Mouse (Mus musculus) urinary bladder, postnatal 4 days (tissue): ENCODE measurements around the gene Cmtm6.
"Not testable (repeated sequence)": the region's sequence is repeated elsewhere in the genome, so short reads cannot be mapped to it uniquely, and the experiment has no call there.

Experiments
- DNase-seq, 2 experiments: peaks; one replicate each; pipeline ENCODE4 v3.0.0; 2021 to 2022; ENCODE audit warnings: low spot score in 2 of 2

Cmtm6 gene

GRCm38 (mm10) chr9:114731011-114731755, at the start of gene Cmtm6:
TSS of gene Cmtm6 (plus strand) at chr9:114731116.
- peak; percentile 97 to 99 for DNase-seq

- no peak for DNase-seq
Measured at GRCm38 (mm10) chr9:114682193-114682592, 48.7 kb upstream of the Cmtm6 start.

- DNase-seq, result no peak
Measured at GRCm38 (mm10) chr9:114686245-114686644, 44.7 kb upstream of the Cmtm6 start.

- no peak for DNase-seq
Measured at GRCm38 (mm10) chr9:114687639-114688038, 43.3 kb upstream of the Cmtm6 start.

- DNase-seq, result peak; percentile 96 to 97
Measured at GRCm38 (mm10) chr9:114688252-114688952, 42.5 kb upstream of the Cmtm6 start, which contains the start of gene Dync1li1. TSS of gene Dync1li1 (plus strand) at chr9:114688790.

- DNase-seq, result peak in 1 of 2 experiments; percentile 47
Measured at GRCm38 (mm10) chr9:114688953-114689407, 41.9 kb upstream of the Cmtm6 start.

- no peak for DNase-seq
Measured at GRCm38 (mm10) chr9:114690119-114690601, 40.8 kb upstream of the Cmtm6 start.

GRCm38 (mm10) chr9:114691112-114691511, 39.8 kb upstream of the Cmtm6 start:
- no peak for DNase-seq

- not testable (repeated sequence) for DNase-seq
Measured at GRCm38 (mm10) chr9:114695662-114696061, 35.3 kb upstream of the Cmtm6 start.

- no peak for DNase-seq
Measured at GRCm38 (mm10) chr9:114697072-114697471, 33.8 kb upstream of the Cmtm6 start.

- no peak for DNase-seq
Measured at GRCm38 (mm10) chr9:114697926-114698325, 33.0 kb upstream of the Cmtm6 start.

GRCm38 (mm10) chr9:114699262-114699661, 31.7 kb upstream of the Cmtm6 start:
- no peak for DNase-seq

GRCm38 (mm10) chr9:114699882-114700665, 30.8 kb upstream of the Cmtm6 start:
- DNase-seq, result no peak

GRCm38 (mm10) chr9:114701031-114701430, 29.9 kb upstream of the Cmtm6 start:
- DNase-seq, result no peak

GRCm38 (mm10) chr9:114701921-114702320, 29.0 kb upstream of the Cmtm6 start:
- DNase-seq, result no peak

GRCm38 (mm10) chr9:114707805-114708204, 23.1 kb upstream of the Cmtm6 start:
- no peak for DNase-seq

GRCm38 (mm10) chr9:114710345-114710744, 20.6 kb upstream of the Cmtm6 start:
- no peak for DNase-seq

- no peak for DNase-seq
Measured at GRCm38 (mm10) chr9:114713481-114713880, 17.4 kb upstream of the Cmtm6 start.

- DNase-seq, result no peak
Measured at GRCm38 (mm10) chr9:114716677-114717331, 14.1 kb upstream of the Cmtm6 start.

- no peak for DNase-seq
Measured at GRCm38 (mm10) chr9:114727315-114727714, 3.6 kb upstream of the Cmtm6 start.

GRCm38 (mm10) chr9:114728432-114728831, 2.5 kb upstream of the Cmtm6 start:
- not testable (repeated sequence) for DNase-seq
